Mouse (Mus musculus): ENCODE measurements around the gene Pla2g2d.

Gene Pla2g2d

DNA sequence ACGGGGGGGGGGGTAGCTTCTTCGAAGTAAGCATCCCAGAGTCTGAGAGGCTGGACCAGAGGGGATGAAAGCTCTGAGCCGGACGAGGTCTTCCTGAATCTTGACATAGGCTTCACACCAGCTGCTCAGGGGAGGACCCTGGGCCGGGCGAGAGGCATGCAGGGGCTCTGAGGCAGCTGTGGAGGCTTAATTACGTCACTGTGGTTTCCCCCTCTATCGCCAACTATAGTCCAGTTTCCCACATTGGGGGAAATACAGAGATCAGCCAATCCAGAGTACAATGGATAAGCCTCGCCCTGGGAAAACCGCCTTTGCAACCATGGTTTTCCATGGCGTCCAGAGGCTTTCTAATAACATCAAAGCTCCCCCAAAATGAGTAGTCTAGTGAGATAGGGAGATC is 51.6 kb downstream of the Pla2g2d start:
- no peak for DNase-seq (ENCODE audit: low read depth, low spot score)
